Mouse (Mus musculus): ENCODE measurements at regions not wholly inside any gene's neighbourhood (a gene's known extent, or its start where the extent isn't known, plus 50 kb on each side); places are given as distances from the start of the nearest gene placed in this dataset.

GRCm38 (mm10) chr3:151610954-151611353 is 138.8 kb downstream of the Ifi44 start:
- TF ChIP-seq POLR2A (IDR thresholded peaks at IDR 0.05; ENCODE audit: borderline replicate concordance, control insufficient read depth, low read depth, low read length) (no peak), CTCF (IDR thresholded peaks at IDR 0.05; ENCODE audit: control insufficient read depth, insufficient read depth, low read length) (no peak)
